Mouse (Mus musculus): ENCODE data around the gene Atoh8.

The Atoh8 gene

DNA sequence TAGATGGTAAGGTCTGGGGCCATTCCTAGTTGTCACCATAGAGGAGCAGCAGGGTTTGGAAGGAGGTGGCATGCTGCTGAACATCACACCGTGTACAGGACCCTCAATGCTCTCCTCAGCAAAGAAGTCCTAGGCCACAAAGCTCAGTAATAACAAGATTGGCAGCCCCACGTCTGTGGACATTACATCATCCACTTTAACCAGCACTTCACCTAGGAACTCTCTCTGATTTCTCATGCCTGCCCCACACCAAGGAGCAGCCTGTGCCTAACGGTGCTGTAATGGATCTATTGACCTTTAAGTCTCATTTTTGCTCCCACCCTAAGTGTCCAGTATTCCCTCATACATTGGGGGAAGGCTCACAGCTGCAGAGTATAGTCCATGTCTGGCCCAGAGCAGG lies 9.7 kb downstream of the Atoh8 start:
- no peak for DNase-seq

DNA sequence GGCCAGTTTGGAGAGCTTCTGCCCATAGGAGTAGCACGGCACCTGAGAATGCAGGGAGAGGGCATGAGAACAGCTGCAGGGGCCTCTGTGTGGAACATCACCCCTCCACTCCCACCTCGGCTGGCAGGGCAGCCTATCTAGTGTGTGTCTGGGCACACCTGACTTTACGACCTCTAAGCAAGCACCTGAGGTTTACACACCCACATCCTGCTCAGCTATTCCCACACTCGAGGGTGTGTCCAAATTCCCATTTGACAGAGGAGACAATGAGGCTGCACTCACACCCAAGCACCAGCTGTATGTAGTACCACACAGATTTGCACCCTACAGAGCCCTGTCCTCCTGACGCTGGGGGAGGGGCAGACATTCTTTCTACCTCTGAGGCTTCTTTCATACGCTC lies 11.5 kb downstream of the Atoh8 start:
- no peak for DNase-seq

DNA sequence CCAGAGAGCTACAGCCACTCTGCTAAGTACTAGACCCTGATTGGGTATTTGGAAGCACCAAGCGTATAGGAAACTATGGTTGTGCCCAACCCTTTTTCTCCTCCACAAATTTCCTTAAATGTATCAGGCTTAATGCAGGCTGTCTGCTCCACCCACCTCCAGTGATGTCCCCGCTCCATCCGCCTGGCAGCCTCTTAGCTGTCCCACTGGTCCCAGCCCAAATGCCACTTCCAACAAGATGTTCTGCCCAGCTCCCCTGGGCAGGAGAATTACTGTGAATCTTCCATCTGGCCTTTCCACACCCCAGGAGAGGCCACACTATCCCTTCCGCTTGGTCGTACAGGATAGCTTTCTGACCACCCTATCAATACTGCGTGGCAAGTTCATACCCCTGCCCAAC lies 12.5 kb downstream of the Atoh8 start:
- DNase-seq: no peak

DNA sequence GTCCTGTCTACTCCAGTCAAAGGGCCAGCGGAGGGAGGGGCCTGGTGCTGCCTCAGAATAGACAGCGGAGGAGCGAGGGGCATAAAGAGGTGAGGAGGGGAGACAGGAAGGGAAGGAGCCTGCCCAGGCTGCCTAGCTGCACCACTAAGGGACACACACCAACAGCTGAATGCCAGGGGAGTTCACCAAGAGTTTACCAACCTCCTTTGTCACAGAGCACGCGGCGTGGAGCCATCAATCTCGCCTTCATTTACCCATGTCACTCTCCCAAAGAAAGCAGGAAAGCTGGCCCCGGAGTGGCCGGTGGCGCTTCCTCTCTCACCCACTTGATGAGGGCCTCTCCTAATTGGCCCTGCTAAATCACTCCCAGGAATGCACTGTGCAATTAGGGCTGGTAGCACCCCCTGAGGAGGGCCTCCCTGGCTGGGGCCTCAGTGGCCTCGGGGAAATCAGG lies 13.1 kb downstream of the Atoh8 start:
- DNase-seq: no peak

DNA sequence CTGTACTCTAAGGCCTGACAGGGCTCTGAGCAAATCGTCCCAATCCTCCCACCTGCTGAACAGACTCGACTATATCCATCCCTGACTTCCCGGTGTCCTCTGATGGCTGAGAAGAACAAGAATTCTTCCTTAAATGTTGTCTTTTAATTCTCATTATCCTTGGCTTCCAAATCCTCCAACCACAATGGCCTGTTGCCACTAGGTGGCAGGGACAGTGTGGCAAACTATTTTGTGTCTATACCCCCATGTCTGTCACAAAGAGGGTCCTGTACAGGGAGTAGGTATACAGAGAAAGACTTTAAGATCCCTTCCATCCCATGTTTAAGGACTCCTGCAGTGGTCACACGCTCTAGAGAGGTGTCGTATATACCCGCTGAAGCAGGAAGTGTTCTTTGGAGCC lies 14.1 kb downstream of the Atoh8 start:
- no peak for DNase-seq

DNA sequence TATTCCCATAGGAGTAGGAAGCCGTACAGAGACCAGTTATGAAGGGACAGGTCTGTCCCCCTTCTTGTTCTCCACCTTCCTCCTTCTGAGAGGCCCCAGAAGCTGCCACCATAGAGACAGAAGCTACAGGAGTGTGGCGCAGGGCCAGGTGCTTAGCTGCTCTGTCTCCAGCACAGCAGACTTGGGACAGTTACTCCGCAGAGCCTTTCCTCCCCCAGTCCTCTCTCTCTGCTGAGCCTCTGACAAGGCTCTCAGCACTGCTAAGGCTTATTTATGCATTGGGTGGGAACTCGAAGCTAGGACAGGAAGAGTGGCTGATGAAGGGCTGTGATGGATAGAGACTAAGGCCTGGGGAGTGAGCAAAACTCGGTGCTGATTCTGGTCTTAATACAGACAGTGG lies 15.8 kb downstream of the Atoh8 start:
- DNase-seq: no peak

DNA sequence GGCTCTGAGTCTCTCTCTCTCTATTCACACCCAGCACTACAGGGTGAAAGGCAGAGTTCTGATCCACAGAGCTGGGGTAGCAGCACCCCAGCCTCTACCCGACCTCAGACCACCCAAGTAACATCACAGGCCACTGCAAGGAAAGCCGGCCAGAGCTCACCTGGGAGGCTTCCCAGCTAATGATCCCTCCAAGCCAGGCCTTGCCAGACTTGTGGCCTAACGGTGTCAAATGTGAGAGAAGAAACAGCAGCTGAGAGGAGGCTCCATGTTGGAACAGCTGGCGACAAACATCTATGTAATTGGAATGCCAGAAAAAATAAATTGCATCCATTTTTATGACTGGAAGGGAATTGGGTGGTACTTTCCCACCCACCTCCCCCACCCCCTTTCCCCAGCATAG lies 17.1 kb downstream of the Atoh8 start:
- DNase-seq: no peak

DNA sequence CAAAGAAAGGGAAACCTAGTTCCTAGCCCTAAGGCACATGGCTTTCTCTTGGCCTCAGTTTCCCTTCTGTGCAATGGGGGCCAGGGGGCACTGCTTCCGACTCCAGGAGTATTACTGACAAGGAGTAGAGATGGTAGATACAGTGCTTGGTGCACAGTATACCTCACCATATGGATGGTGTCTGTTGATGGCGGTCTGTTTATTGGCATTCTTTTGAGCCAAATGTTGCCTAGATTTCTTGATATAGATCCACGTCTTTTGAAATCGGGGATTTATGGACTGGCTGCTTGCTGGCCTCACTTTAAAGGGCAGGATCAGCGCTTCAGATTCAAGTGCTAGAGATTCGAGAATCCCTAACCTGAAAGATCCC lies 18.0 kb downstream of the Atoh8 start:
- no peak for DNase-seq

DNA sequence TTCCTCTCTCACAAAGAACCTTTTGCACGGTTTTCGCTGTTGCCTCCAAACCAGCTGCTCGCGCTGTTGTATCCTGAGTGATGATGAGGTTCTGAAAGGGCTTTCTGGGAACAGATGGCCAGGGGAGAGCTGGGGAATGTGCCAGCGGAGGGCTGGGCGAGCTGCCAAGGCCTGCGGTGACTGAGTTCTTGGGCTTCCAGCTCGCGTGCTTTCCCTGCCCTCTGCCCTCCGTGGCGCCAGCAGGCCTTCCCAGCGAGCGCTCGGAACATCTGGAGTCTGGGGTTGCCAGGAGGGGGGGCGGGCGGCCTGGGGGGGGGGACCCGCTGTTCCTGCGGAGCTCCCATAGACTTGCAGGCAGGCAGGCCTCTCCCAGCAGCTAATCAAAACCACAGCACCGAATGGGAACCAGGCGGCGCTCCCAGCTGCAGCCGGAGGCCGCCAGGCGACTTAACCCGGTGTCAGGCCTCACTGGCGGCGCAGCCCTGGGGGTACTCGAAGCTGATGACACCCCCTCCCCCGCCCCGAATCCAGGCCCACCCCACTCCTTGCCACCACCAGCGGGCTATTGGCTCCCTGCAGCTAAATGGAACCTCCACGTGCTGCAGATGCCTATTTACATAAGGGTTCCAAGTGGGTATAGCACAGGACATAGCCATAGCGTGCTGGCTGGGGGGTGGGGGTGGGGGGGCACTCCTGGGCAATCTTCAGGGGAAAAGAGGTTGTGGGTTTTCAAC lies 18.5 kb downstream of the Atoh8 start:
- DNase-seq: peak; percentile 45 to 56

DNA sequence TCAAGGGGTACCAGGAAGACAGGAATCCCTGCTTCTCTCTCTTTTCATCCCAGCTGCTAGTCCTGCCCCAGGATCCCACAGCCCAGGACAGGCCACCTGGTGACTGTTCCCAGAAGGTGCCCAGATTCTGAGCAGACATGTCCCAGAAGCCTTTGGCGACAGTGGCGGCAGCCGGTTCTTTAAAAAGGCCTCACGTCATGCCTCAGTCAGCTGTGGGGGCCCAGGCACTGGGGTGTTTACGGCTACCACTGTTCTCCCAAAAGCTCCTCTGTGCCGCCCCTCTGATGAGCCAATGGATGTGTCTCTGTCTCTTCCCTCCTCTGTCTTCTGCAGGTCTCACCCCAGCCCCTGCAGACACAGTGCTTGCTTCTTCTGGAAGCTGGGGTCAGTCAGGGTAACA lies 19.8 kb downstream of the Atoh8 start:
- DNase-seq: no peak

DNA sequence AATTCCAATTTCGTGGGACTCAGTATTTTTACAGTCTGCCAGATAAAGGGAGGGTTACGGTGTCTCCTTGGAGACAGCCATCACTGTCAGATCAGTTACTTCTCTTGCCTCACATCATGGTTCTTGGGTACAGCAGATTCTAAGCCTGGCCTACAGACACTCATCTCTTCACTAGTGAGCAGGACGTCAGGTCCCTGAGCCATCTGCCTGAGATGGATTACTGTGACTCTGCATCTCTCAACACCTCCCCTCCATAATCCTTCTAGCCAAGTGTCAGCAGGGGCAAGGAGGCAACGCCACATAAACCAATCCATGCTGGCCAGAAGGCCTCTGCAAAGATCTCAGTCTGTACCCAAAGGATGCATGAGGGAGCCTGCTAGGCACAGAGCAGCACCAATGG lies 24.0 kb downstream of the Atoh8 start:
- no peak for DNase-seq

DNA sequence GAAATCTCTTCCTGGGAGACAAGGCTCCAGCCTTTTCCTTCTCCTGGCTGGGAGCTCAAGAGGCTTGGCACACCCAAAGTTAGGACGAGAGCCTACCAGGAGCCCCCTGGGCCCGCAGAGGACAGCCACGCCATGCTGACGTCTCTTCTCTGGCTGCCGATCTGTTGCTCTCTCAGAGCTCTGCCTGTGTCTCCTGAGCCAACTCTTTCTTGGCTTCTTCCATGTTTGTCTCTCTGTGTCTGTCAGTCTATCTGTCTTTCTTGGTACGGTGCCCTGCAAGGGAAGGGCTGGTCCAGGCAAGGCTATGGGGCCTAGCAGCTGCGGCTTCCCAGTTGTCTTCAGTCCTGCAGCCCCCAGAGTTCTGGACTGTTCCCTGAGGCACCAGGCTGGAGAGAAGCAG lies 24.6 kb downstream of the Atoh8 start:
- no peak for DNase-seq

DNA sequence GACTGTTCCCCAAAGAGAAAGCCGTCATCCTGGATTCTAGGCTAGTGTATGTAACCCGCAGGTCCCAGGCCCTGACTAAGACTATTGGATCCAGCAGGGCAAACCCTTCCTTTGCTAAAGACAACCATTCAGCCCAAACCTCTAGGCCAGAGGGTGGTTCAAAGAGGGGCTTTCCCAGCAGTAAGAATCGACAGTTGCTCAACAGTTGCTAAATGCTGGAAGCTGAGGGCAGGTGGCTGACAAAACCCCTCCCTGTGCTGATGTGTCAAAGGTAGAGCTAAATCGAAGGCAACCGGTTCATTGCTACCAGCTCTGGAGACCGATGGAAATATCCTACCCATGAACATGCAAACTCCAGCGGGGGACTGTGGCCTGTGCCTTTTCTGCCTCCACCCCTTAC lies 25.6 kb downstream of the Atoh8 start:
- no peak for DNase-seq

DNA sequence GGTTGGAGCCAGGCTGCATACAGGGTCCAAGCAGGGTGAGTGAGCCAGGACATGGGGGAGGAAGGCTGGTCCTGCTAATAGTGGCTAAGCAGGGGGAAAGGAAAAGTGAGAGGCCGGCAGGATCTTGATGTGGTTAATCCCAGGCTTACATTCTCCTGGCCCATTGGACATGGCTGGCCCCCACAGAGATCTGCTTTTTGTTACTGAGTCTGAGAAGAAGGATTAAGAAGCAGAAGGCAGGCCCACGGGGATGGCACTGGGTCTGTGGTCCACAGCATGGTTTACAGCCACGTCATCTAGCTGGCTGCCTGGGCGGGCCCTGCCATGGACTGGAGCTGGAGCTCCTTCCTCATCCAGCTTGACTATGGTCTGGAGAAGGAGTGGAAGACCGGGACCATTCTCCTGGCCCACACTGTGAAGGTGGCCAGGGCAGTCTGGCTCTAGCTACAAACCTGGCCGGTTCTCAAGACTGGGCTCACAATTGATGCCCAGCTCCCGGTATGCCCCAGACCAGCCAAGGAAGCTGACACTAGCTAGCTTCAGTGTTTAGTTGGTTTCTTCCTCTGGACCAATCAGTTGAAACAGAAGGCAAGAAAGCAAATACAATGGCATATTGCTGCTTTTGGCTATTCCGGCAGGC lies 26.9 kb downstream of the Atoh8 start:
- no peak for DNase-seq

DNA sequence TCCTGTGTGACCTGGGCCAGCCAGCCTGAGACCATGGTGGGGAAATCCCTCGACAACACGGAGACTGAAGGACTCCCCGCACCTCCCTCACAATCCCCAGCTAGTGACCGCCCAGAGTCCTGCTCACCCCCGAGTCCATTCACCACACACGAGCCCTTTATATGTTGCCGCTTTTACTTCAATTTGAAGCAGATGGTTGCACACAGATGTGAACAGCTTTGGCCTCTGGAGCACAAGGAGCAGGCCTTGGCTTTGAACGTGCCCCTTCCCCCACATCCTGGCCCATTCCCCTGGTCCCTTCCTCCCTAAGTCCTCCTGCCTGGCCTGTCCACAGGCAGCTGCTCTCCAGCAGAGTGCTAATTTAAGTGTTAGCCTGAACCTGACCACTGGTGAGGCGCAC lies 29.4 kb downstream of the Atoh8 start:
- DNase-seq: no peak

DNA sequence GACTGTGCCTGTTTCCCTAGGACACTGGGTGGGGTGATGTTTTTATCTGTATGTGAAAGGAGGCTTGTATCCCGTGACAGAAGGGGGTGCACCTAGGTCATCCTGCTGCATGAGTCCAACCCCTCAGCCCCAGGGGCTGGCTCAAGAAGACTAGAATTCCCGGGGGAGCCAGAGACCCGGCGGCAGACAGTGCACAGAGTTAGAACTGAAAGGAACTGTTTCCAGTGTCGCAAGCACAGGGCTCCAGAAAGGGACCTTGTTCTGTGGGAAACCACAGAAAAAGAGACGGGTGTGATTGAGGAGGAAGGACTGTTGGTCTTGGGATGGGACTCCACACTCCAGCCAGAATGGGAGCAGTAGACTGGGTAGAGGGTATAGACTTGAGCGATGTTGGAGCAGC lies 30.5 kb downstream of the Atoh8 start:
- no peak for DNase-seq

DNA sequence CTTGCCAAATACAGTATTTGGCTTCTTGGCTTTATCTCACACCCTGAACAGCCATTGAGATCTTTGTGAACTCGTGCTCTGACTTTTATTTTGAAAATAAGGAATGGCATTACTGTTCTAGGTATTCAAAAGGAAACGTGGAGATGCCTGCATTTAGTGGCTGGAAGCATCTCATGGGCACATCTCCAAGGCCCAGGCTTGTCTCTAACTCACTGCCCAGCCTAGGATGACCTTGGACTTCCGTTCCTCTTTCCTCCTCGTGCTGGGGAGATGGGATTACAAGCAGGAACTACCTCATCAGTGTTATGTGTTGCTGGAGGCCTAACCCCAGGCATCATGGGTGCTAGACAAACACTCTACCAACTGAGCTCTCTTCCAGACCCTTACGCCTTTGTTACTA lies 32.1 kb downstream of the Atoh8 start:
- DNase-seq: no peak

DNA sequence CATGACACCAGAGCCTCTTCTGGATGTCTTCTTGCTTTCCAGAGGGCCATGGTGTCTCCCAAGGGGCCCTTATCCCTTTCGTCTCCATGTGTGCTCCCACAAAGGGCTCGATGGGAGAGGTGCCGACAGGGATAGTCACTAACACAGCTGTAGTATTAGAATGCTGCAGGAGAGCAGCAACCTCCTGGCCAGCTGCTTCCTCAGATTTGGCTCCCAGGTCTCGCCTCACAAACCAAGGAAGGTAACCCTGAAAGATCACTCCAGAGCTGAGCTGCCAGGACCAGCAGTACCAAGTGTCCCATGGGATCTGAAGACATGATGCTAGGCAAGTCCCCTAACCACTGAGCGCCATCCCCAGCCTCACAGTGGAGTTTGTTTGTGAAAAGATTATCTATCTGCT lies 32.6 kb downstream of the Atoh8 start:
- no peak for DNase-seq

DNA sequence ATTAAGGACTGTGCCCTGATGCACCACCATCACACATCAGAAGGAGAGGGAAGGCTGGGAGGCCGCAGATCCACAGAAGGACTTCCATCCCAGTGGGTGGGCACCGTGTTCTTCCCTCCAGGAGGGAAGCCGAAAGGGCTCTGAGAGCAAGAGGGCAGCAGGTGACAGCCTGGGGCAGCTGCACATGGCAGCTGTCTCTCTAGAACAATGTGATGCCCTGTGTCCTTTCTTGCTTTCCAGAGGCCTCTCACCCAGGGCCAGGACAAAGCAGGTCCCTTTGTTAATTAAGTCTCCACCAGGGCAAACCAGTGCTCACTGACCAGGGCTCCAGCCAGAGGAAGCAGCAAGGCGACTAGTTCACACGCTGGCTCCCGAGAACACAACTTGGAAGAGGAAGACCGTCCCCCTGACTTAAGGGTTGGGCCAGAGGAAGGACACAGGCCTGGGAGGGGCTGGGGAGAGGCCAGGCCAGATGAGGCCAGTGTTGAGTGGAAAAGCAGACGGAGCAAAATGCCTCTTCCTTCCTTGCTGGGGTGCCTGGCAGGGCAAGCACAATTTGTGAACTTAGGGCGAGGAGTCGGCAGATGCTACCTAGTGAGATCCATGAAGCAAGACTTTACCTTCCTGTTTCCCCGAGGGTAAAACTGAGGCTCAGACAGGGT lies 34.7 kb downstream of the Atoh8 start:
- no peak for DNase-seq

DNA sequence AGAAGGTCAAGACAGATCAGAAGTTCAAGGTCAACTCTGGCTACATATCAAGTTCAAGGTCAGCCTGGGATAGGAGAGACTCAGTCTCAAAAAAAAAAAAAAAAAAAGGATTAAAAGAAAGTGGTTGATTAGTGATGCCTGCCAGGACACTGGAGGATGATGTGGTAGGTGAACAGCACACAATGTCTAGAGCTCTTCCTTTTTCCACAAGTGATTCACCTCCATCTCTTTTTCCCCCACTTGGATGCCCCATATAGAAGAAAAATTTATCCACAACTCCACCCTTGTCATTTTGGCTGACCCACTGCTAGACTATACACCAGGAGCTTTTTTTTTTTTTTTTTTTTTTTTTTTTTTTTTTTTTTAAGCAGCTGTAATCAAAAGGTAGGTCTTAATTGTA lies 37.9 kb downstream of the Atoh8 start:
- DNase-seq: no peak

DNA sequence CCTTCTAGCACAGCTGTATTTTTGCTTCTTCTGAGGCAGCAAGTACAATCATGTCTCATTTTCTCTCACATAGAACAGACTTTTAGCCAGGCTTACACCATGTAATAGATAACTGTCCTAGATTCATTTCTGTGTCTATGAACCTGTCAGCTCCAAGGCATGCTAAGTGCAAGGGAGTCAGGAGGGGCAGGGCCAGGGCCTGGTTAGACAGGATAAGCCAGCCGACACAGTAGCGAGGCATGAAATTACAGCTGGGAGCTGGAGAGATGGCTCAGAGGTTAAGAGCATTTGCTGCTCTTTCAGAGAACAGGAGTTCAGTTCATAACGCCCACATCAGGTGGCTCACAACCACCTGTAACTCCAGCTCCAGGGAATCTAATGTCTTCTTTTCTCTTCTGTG lies 38.7 kb downstream of the Atoh8 start:
- no peak for DNase-seq

DNA sequence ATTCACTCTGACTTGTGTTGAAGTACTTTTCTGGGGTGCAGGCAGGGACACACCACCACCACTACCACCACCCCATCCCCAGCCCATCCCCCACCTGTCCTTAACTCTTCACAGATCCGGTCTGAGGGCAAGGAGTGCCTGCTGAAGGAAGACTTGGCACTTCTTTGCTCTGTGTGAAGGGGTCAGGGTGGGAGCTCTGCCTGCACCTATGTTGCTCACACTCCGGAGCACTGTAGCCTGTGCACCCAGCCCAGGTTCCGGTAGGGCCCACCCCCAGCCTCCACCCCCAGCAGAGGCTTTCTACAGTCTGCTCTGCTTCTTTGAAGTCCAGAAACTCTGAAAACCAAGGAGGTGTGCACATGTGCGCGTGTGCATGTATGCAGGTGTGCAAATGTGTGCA lies 44.8 kb downstream of the Atoh8 start:
- DNase-seq: no peak

DNA sequence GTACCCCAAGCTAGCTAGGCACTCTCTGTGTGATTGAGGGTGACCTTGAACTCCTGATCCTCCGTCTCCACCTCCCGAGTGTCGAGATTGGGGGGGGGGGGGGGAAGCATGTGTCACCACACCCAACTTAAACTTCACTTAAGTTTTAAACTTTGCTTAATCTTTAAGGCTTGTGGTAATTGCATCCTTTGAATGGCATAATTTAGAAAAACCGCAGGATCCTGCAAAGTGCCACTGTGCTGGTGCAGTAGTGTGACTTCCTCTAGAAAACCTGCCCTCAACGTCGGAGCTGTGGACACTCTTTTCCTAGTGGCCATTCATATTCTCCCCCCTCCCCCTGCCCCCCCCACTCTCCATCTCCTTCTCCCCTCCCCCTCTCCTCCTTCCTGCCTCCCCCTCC lies 45.3 kb downstream of the Atoh8 start:
- DNase-seq: no peak

DNA sequence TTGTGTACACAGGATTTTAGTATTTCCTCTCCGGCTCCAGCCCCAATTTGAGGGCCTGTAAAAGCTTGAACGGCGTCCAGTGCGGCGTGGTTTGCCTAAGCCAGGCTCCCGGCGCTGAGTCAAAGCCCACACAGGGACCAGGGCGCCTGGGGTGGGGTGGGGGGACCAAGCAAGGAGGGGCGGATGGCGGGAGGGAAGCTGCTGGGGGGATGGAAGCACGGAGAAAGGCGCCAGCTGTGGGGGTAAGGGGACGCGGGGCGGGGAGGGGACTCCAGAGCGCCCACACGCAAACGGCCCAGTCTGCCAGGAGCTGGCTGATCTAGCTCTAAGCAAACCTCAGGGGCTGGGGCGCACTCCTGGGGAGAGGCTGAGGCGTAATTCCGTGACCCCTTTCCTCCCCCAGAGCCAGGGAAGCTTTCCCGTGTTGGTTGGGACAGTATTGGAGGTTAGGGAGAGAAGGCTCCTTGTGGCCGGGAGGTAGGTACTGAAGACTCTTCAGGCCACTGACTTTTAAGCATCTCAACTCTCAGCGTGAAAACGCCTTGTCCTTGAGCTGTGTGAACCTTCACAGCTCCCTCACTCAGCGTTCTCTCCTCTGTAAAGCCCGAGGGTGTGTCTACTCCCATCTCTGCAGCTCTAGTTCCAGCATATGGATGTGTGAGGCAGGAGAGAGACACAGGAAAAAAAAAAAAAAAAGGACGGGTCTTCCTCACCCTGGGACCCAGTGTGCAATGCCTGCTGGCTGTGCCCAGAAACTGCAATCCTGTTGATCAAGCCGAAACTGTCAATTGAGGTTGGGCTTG lies 46.1 kb downstream of the Atoh8 start:
- DNase-seq: no peak

Data from thymus, adult 18-20 months (tissue).